Mouse (Mus musculus) megakaryocyte, embryonic 14.5 days (primary cell): Measurements from ENCODE around the gene Dcaf17.

Experiments used
- FLI1 ChIP-seq: IDR thresholded peaks from 2 replicates; pipeline ENCODE4 v1.6.1; 2012; ENCODE audit warnings: low read length, inconsistent platforms, mixed read lengths
- GATA1 ChIP-seq: IDR thresholded peaks from 3 replicates; pipeline ENCODE4 v1.6.1; 2012; ENCODE audit warnings: mixed read lengths, low read length, inconsistent platforms, borderline replicate concordance

GRCm38 (mm10) chr2:71089766-71090165 is 34.6 kb downstream of the Dcaf17 start:
- TF ChIP-seq GATA1 (no peak), FLI1 (no peak)
